ENCODE assay signal across 26 mouse cellular contexts in genomic region chr17:12160061-12160421, GRCm38 (mm10). TPM values are rescaled to one million over a fixed set of nuclear protein-coding genes. Genes with fewer than 3 reads are reported as not detected.
DNase-seq lines count a peak whose midpoint lies in the region; ATAC-seq and TF ChIP-seq lines count a peak whose summit lies in the region.
"Had no signal": no experiment of that assay in that cellular context is flagged by ENCODE, and none has a peak within 500 bp of the region (broad histone marks: within the 10 kb centered on the region; RNA-seq: fewer than 3 reads in every experiment).

No protein-coding gene starts in this region.

- no peaks in the 10 kb centered on the region for H3K27me3 ChIP-seq in liver, embryonic 12.5 days (replicated peaks)
- H3K27me3 ChIP-seq in liver, embryonic 11.5 days (replicated peaks; ENCODE audit: control insufficient read depth, insufficient read depth, low read length): no peaks in the 10 kb centered on the region
- H3K27me3 ChIP-seq in ES-Bruce4 (ENCODE audit: control insufficient read depth, insufficient read depth, low read length, poor library complexity, severe bottlenecking): no peaks in the 10 kb centered on the region
- H3K27me3 ChIP-seq: hindbrain, embryonic 15.5 days; lung, embryonic 15.5 days; megakaryocyte, embryonic 14.5 days; midbrain, embryonic 12.5 days; neural tube, embryonic 15.5 days; Patski had no signal

- 89% methylated on average over 5 of the region's 5 CpGs for WGBS in liver, embryonic 12.5 days (ENCODE audit: insufficient replicate concordance)
- 88% methylated on average over 5 of the region's 5 CpGs for WGBS in liver, embryonic 11.5 days

- TF ChIP-seq EP300 in ES-Bruce4 (IDR thresholded peaks at IDR 0.05; ENCODE audit: insufficient read depth, low read depth, low read length): 0 out of 2 replicates have a peak, but pooled peaks have one; percentile 0

- TF ChIP-seq POLR2A in ES-Bruce4 (IDR thresholded peaks at IDR 0.05; ENCODE audit: insufficient read depth, low read length): no peak

- H3K27ac ChIP-seq in liver, embryonic 12.5 days: 0 out of 2 replicates have a peak overlapping the region, but pooled peaks have one; percentile 29
- H3K27ac ChIP-seq in liver, embryonic 11.5 days (ENCODE audit: low read depth, low read length): no peak overlapping the region; the same call in 1 of the 2 replicates
- peak overlapping the region; percentile 66; the same call in 1 of the 2 replicates for H3K27ac ChIP-seq in ES-Bruce4 (ENCODE audit: insufficient read depth, low read length)
- H3K27ac ChIP-seq: hindbrain, embryonic 10.5 days; hindbrain, embryonic 15.5 days; lung, embryonic 15.5 days; midbrain, embryonic 12.5 days; neural tube, embryonic 15.5 days had no signal

- TF ChIP-seq CTCF in ES-Bruce4 (IDR thresholded peaks at IDR 0.05; ENCODE audit: low read depth, low read length): no peak

- no peaks in the 10 kb centered on the region for H3K9me3 ChIP-seq in liver, embryonic 12.5 days (replicated peaks)
- no peaks in the 10 kb centered on the region for H3K9me3 ChIP-seq in liver, embryonic 11.5 days (ENCODE audit: control insufficient read depth, low read length)
- H3K9me3 ChIP-seq in ES-Bruce4 (replicated peaks; ENCODE audit: control insufficient read depth, insufficient read depth, low read length, poor library complexity, severe bottlenecking): no peaks in the 10 kb centered on the region
- H3K9me3 ChIP-seq: hindbrain, embryonic 10.5 days; hindbrain, embryonic 15.5 days; lung, embryonic 15.5 days; megakaryocyte, embryonic 14.5 days; midbrain, embryonic 12.5 days; neural tube, embryonic 15.5 days had no signal

- peaks cover 49% of the 10 kb centered on the region for H3K4me1 ChIP-seq in liver, embryonic 12.5 days
- 0 out of 2 replicates have a peak, but pooled peaks cover 2% of the 10 kb centered on the region for H3K4me1 ChIP-seq in liver, embryonic 11.5 days (replicated peaks; ENCODE audit: control insufficient read depth, insufficient read depth, low read length)
- peaks cover 17% of the 10 kb centered on the region for H3K4me1 ChIP-seq in ES-Bruce4 (ENCODE audit: control insufficient read depth, insufficient read depth, low read length)
- H3K4me1 ChIP-seq: megakaryocyte, embryonic 14.5 days had no signal

- no peak for ATAC-seq in liver, embryonic 12.5 days
- no peak for ATAC-seq in liver, embryonic 11.5 days (replicated peaks; ENCODE audit: low FRiP score)
- peak; percentile 80 for ATAC-seq in granulocyte monocyte progenitor cell, adult 5-6 weeks (replicated peaks; ENCODE audit: poor library complexity, severe bottlenecking)
- ATAC-seq: CD4-positive, CD25-positive, alpha-beta regulatory T cell, adult 4 months; forebrain, embryonic 14.5 days; inflammation-experienced regulatory T-cells, adult 6 months; Patski had no signal

- no peak for DNase-seq in liver, embryonic 11.5 days (ENCODE audit: low spot score)
- peak; percentile 62 for DNase-seq in A20 (ENCODE audit: low read depth, low spot score)
- DNase-seq in T-cell, adult 2 months (ENCODE audit: low spot score): no peak
- DNase-seq in gastrocnemius, adult 8-10 months (ENCODE audit: low spot score in 2 of 2): no peak
- no peak for DNase-seq in embryo, embryonic 9.5 days (ENCODE audit: extremely low spot score)
- DNase-seq: adrenal gland, postnatal 25 days; gastrocnemius, postnatal 36 days; heart, postnatal 14 days; kidney, adult 11 months; kidney, postnatal 14 days; right cerebral cortex, postnatal 25 days; thymus, adult 2 months; thymus, postnatal 4 days had no signal

- H3K4me2 ChIP-seq in liver, embryonic 12.5 days: no peak overlapping the region
- no peak overlapping the region for H3K4me2 ChIP-seq in liver, embryonic 11.5 days
- H3K4me2 ChIP-seq: hindbrain, embryonic 15.5 days; lung, embryonic 15.5 days; midbrain, embryonic 12.5 days; neural tube, embryonic 15.5 days had no signal

- H3K4me3 ChIP-seq in liver, embryonic 12.5 days: no peak overlapping the region
- H3K4me3 ChIP-seq in liver, embryonic 11.5 days (ENCODE audit: low read depth, low read length): no peak overlapping the region
- no peak overlapping the region for H3K4me3 ChIP-seq in ES-Bruce4 (ENCODE audit: low read depth, low read length)
- H3K4me3 ChIP-seq: hindbrain, embryonic 10.5 days; hindbrain, embryonic 15.5 days; lung, embryonic 15.5 days; megakaryocyte, embryonic 14.5 days; midbrain, embryonic 12.5 days; neural tube, embryonic 15.5 days had no signal

- peaks cover 76% of the 10 kb centered on the region for H3K36me3 ChIP-seq in liver, embryonic 12.5 days
- peaks cover 3% of the 10 kb centered on the region; the same call in 1 of the 2 replicates for H3K36me3 ChIP-seq in liver, embryonic 11.5 days (ENCODE audit: control insufficient read depth, insufficient read depth, low read length)
- H3K36me3 ChIP-seq in ES-Bruce4 (ENCODE audit: control insufficient read depth, insufficient read depth, low read length, poor library complexity, severe bottlenecking): no peaks in the 10 kb centered on the region; the same call in 1 of the 2 replicates
- H3K36me3 ChIP-seq: hindbrain, embryonic 15.5 days; lung, embryonic 15.5 days; neural tube, embryonic 15.5 days had no signal

- H3K9ac ChIP-seq in liver, embryonic 12.5 days: no peak overlapping the region
- H3K9ac ChIP-seq in liver, embryonic 11.5 days (ENCODE audit: low read depth, low read length): no peak overlapping the region
- H3K9ac ChIP-seq in ES-Bruce4 (ENCODE audit: low read depth, poor library complexity, severe bottlenecking): no peak overlapping the region
- H3K9ac ChIP-seq: hindbrain, embryonic 15.5 days; lung, embryonic 15.5 days; midbrain, embryonic 12.5 days; neural tube, embryonic 15.5 days had no signal

RNA-seq across cellular contexts. Expression of gene Agpat4, which starts 41.5 kb away (rescaled TPM):
- polyA plus RNA-seq in liver, embryonic 12.5 days (2016; fragmentation: Nextera tagmentation; extraction: Ambion mirVana): 31.6 and 35.2 TPM in 2 replicates
- 28.6 and 30.4 TPM in 2 replicates for polyA plus RNA-seq in liver, embryonic 11.5 days (2014; fragmentation: Nextera tagmentation; extraction: Ambion mirVana)
- polyA plus RNA-seq in ES-Bruce4 (2011; ENCODE audit: insufficient read depth, insufficient read length, low read depth, missing spikeins): 80.4 and 83.7 TPM in 2 replicates
- total RNA-seq in granulocyte monocyte progenitor cell, adult 5-6 weeks (2014; fragmentation: Nextera tagmentation): 1.5 and 4.9 TPM in 2 replicates
- total RNA-seq in granulocyte monocyte progenitor cell, adult 5-6 weeks (2017): 0.46 and 1.0 TPM in 2 replicates
- total RNA-seq in gastrocnemius, adult 8-10 months (2022): 1 to 10 TPM; 1.5 to 1.9 (median 1.8) TPM
